Mouse (Mus musculus): ENCODE measurements around the gene Cyb5b.

Gene Cyb5b

GRCm38 (mm10) chr8:107227011-107227626 is 76.7 kb downstream of the Cyb5b start:
- ChIA-PET CTCF (interaction anchor here in 1 of 4 experiments (0.6 kb wide), 1 partner anchor 111 kb away, joined by 3 read pairs; no protein-coding TSS in a partner anchor), POLR2A (interaction anchor here in 3 of 4 experiments (0.6 to 1.0 kb wide), 3 partner anchors 65 to 1750 kb away, joined by 3 to 6 read pairs (median 3); no protein-coding TSS in a partner anchor)

GRCm38 (mm10) chr8:107233251-107233650 is 82.8 kb downstream of the Cyb5b start:
- CTCF ChIA-PET: no interaction called here

DNA sequence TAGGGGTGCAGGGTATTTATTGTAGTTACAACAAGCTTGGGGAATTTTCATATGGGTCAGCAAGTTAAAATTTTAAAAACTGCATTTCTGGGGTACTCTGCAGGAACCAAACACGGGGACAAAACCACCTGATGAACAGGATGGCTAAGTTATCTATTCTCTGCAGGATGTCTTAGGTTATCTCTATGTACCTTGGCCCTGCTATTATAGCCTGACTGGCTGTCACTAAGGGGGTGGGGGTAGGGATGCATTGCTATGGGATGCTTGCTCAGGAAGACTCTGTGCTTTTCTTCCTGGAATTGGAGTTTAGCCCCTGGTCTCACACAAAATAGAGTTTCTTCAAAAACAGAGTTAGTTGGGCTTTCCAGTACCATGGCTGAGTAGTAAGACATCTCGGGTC is 83.3 kb downstream of the Cyb5b start:
- POLR2A ChIA-PET: interaction anchor here in 2 of 4 experiments (0.6 to 1.5 kb wide), 2 partner anchors 9 to 70 kb away, joined by 4 to 5 read pairs; no protein-coding TSS in a partner anchor
- CTCF ChIA-PET: no interaction called here

More at GRCm38 (mm10) chr8:107233251-107233650, 82.8 kb downstream of the Cyb5b start:
- POLR2A ChIA-PET: interaction anchor here in 2 of 4 experiments (0.6 to 1.5 kb wide), 2 partner anchors 10 to 70 kb away, joined by 4 to 5 read pairs; no protein-coding TSS in a partner anchor
